Mouse (Mus musculus): ENCODE measurements around the gene Elmsan1.

Elmsan1 gene

GRCm38 (mm10) chr12:84192280-84192679, 26.4 kb downstream of the Elmsan1 start:
- DNase-seq: no peak

DNA sequence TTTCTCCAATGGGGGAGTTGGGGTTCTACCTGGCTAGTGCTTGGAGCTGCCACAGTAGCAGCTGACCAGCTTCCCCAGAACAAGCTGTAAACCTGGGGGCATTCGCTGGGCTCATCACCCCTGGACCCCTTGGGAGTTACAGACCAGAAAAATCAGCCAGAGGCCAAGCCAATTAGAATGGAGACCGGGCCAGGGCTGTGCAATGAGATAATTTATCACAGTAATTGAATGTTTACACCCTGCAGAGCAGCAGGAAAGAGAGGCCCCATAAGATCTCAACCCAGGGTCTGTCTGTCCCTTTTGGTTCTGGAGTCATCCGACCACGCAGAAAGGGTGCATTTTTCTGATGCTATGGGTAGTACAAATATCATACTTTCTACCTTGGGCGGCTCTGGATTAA, 26.9 kb downstream of the Elmsan1 start:
- DNase-seq: no peak

DNA sequence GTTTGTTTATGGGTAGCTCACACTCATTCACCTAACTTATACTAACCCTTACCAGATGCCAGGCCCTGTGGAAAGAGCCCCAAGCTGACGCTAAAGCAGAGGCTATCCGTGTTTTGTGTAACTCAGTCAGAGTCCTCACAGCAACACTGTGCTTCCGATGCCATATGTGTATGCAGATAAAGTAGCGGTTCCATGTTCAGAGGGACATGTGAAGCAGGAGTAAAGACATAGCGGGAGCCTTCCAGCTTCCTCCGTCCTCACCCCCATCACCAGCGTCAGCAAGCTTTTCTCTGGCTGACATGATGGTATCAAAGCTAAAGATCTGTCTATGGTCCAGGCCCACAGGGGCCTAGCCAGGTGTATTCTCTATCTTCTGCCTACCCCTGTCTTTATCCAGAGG, 27.5 kb downstream of the Elmsan1 start:
- no peak for DNase-seq

GRCm38 (mm10) chr12:84190151-84190820, 28.4 kb downstream of the Elmsan1 start:
- no peak for DNase-seq

DNA sequence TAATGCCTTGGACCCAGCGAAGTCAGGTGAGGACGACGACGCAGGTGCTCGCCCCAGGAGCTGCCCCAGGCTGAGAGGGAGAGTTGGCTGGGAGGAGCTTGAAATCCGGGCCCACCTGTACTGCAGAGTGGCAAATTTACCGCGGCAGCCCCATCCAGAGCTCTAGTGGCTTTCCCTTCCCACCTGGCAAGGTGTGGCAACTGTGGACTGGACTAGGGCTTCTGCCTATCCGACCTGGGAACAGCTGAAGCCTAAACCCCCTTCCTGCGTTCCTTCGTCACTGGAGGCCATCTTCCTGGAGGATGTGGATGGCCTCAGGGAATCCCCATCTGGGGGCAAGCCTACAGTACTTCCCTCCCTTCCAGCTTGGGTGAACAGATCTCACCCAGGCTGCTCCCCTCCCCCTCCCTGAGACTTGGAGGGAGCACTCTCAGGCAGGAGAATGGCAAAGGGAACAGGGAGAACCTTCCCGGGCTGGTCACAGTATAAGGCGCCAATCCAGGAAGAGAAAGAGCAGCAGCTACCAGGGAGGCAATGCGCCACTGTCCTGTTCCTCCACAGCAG, 29.7 kb downstream of the Elmsan1 start:
- no peak for DNase-seq

DNA sequence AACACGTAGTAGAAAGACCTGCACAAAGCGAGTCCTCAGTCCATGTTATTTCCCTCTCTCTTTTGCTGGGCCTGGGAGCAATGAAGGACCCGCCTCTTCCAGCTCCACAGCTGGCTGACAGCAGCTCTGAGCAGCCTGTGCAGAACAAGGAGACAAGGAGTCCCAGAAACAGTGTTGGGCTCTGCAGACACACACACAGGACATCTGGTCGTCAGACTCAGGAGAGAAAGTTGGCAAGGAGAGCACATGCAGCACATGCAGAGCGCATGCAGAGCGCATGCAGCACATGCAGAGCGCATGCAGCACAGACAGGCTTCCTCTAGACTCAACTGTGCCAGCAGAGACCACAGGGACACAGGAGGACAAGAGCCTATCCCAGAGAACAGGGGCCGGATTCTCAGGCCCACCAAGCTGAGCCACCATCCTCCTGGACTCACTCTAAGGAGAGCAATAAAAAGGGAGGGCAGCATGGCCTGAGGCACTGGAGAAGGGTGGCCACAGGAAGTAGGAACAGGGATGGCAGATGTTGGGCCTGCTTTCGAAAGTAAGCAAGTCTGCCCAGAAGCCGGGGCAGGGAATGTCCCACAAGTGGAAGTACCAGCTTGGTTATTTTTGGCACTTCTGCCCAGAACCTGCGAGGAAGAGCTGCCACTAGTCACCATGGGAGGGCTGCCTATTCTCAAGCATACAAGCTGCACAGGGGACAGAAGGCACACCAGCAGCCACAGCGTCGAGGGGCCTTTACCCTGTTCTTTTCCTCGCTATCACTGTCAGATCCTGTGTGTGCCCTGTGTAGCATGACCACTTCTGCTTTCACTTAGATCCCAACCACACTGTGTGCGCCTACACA, 30.7 kb downstream of the Elmsan1 start:
- no peak for DNase-seq

DNA sequence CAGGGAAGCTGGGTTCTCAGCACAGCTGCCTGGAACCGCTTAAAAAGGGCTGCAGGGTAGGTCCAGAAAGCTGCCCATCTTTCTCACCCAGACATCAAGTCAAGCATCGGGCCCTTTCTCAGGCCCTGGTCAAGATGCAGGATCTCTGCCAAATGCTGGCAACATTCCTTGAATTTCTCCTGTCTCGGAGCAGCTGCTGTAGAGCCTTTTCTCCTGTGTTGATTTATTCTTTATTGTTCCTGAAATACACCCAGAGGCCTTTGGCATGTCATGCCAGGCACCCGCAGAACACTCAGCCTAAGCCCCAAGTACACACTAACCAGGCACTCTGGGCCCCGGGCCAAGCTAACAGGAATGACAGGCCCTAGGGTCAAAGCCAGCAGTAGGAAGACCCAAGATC, 31.7 kb downstream of the Elmsan1 start:
- DNase-seq: peak; percentile 81

GRCm38 (mm10) chr12:84186536-84186935, 32.1 kb downstream of the Elmsan1 start:
- no peak for DNase-seq

- peak; percentile 57 for DNase-seq
These were observed 33.1 kb downstream of the Elmsan1 start for GRCm38 (mm10) chr12:84185547-84185946.

DNA sequence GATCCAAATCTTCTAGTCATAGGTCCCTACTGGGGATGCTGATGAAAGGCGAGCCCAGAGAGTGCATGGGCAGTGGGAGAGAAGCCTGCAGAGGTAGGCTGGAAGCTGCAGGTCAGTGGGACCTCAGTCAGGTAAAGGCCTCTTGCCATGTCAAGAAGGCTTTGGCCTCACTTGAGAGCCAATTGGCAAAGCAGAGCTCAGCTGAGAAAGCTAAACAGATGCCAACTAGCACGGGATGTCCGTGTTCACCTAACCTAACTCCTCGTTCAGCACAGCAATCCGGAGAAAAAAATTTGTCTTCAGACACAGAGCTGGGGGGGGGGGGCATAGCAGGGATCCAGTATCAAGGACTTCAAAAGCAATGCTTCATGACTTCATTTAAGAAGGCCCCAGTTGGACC, 33.7 kb downstream of the Elmsan1 start:
- DNase-seq: no peak

DNA sequence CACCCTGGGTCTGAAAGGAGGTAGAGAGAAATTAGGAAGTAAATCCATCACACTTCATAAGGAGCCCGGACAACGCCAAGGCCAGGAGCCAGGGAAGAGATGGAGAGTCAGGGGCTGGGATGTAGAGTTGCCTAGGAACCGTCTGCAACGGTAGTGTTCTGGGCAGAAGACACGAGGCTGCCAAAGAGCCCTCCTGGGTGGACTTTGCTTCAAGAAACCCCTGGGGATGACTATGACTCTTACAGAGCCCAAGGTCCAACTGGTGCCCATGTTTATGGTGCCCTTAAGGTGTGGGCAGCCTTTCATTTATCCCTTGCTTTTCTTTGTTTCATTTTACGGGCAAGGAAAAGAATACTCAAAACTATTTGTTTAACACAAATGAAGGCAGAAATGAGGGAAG, 36.7 kb downstream of the Elmsan1 start:
- no peak for DNase-seq

DNA sequence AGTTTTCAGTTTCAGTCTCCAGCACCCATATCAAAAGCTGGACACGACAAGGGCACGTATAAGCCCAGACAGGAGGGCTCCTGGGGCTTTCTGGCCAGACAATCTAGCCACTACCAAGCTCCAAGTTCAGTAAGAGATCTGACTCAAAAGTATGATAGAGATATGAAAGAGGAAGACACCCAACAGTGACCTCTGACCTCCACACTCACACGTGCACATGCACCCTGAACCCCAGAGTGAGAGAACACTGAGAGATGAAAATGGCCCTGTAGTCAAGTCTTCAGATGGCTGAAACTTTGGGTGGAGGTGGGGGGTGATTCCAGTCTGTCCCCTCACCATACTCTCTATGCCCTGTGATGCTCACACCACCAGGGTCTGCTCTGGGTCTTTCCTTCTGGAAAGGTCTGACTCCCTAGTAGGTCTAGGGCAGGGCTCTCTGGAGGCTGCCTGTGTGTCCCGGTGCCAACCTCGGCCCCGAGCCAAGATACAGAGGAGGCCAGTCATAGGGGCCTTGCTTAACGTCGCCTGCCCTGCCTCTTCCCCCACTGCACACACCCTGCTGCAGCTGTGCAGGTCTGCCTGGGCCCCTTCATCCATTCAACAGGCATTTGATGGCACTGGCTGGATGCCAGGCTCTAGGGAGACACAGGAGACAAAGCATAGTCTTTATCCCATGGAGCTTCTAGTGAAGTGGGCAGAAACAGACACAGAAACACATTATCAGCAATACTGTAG, 37.8 kb downstream of the Elmsan1 start:
- DNase-seq: peak; percentile 86

GRCm38 (mm10) chr12:84180090-84180489, 38.6 kb downstream of the Elmsan1 start:
- no peak for DNase-seq

DNA sequence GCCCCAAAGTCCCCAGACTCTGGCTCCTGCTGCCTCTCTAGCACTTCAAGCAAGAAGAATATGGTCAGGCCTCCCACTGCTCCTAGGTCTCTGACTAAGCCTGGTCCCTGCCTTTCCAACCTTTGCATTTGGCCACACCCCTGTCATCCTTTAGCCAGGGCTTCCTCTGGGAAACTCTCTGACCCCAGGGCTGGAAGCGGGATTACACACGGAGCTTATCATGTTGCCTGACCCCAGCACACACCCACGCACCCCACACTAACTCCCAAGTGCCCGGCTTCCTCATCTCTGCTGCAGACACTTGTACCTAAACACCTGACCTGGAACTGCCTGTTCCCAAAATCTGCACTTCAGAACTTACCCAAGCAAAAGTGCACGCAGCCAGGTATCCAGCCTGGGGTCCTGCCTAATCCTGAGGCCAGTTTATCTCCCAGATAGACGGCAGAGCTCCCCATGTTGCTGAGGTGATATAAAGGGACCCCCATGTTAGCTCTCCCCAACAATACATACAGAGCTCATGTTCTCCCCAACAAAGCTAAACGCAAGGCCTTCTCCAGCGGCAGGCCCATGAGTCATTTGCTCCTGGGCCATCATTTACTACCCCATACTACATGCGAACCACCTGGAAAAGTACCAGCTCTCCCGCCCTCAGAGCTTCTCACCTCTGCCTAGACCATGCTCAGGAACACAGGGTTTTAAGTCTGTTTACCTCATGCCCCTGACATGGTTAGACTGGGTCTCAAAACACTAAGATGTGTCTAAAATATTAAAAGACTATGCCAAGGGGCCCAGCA, 39.8 kb downstream of the Elmsan1 start:
- DNase-seq: no peak

DNA sequence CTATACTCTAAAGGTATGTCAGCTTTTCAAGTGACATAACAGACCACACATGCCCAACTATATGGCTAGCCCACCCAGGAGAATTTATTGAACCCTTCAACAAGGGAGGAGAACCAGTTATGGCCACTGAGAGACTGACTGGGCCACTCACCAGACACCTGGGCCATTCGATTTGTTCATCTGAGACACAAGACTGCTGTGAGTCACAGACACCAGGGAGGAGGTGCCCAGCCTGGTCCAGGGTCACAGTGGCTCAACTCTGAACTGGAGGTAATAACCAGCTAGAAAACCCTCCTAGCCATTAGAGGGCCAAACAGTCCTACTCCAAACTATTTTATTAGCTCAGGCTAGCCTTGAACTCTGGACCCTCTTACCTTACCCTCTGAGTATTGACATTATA, 40.6 kb downstream of the Elmsan1 start:
- DNase-seq: no peak

- no peak for DNase-seq
These were observed 41.6 kb downstream of the Elmsan1 start for GRCm38 (mm10) chr12:84176886-84177765.

GRCm38 (mm10) chr12:84176126-84176769, 42.4 kb downstream of the Elmsan1 start:
- no peak for DNase-seq

GRCm38 (mm10) chr12:84175659-84176061, 43.0 kb downstream of the Elmsan1 start:
- peak; percentile 92 for DNase-seq

- peak; percentile 88 for DNase-seq
These were observed 43.8 kb downstream of the Elmsan1 start for GRCm38 (mm10) chr12:84174871-84175270.

DNA sequence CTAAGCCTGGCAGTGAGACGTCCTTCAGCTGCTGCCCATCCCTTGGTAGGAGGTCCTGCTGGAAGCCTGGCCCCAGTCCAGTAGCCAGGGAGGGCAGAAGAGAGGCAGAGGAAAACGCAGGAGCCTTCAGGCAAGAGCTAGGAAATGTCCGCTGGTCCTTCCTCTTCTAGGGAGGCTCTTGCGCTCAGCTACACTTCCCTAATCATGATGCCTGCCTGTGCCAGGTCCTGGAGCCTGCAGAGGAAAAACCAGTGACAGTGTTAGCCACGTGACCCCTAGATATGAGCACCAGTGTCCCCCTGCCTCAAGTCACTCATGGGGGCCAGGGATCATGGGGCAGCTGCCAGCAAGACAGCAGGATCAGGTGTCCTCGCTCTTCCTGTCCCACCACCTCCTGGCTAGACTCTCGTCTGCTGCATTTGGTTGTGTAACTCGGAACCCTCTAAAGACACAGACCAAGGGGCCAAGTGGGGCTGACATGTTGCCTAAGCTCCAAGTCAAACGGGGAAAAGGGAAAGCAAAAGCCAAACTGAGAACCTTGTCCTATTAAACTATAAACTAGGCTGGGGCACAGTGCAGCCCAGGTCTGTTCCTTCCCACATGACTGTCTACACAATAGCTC, 44.4 kb downstream of the Elmsan1 start:
- DNase-seq: peak; percentile 65
